Mouse (Mus musculus) ES-E14 (cell line): ENCODE results near the gene Sorcs2. TPM values are rescaled to one million over a fixed set of nuclear protein-coding genes. Genes with fewer than 3 reads are reported as not detected.

Experiments
- DNase-seq: peaks from one replicate; pipeline ENCODE4 v3.0.0-alpha.2; 2013; ENCODE audit warnings: low read depth, low spot score
- H3K27ac ChIP-seq: 2 replicates; pipeline ENCODE4 v1.5.1; 2012; ENCODE audit warnings: low read depth, mild to moderate bottlenecking, low read length, moderate library complexity, mixed read lengths; ENCODE audit not compliant: poor library complexity, insufficient read depth, severe bottlenecking
- H3K36me3 ChIP-seq: 2 replicates; pipeline ENCODE4 v1.6.1; 2012; ENCODE audit warnings: mild to moderate bottlenecking, low read length, moderate library complexity, mixed read lengths; ENCODE audit not compliant: control insufficient read depth, poor library complexity, insufficient read depth, severe bottlenecking
- H3K4me1 ChIP-seq, 2 experiments: fragments of 150-350 bp in 1 of 2; sonication (generic) in 1 of 2; 2 replicates each; pipeline ENCODE4 v1.6.1; 2012; ENCODE audit warnings: low read length in 2 of 2, mild to moderate bottlenecking in 1 of 2, mixed read lengths in 1 of 2; ENCODE audit not compliant: control insufficient read depth in 2 of 2, insufficient read depth in 2 of 2, poor library complexity in 1 of 2
- H3K4me3 ChIP-seq, 2 experiments: fragments of 150-350 bp in 1 of 2; sonication (generic) in 1 of 2; 2 replicates each; pipeline ENCODE4 v1.5.1; 2012; ENCODE audit warnings: low read length in 2 of 2, low read depth in 1 of 2, mild to moderate bottlenecking in 1 of 2, mixed read lengths in 1 of 2; ENCODE audit not compliant: insufficient read depth in 1 of 2, poor library complexity in 1 of 2, severe bottlenecking in 1 of 2
- H3K9ac ChIP-seq: 2 replicates; pipeline ENCODE4 v1.6.1; 2012; ENCODE audit warnings: low read depth, mild to moderate bottlenecking, low read length, mixed read lengths; ENCODE audit not compliant: poor library complexity, insufficient read depth, severe bottlenecking
- H3K9me3 ChIP-seq: fragments of 150-350 bp; sonication (generic); 2 replicates; pipeline ENCODE4 v1.6.1; 2012; ENCODE audit warnings: low read depth, mild to moderate bottlenecking, low read length; ENCODE audit not compliant: control insufficient read depth, insufficient read depth
- CHD2 ChIP-seq: IDR thresholded peaks from 2 replicates; pipeline ENCODE4 v1.6.1; 2014; ENCODE audit warnings: mild to moderate bottlenecking, low read depth, low read length, inconsistent platforms
- HCFC1 ChIP-seq: IDR thresholded peaks from 2 replicates; pipeline ENCODE4 v1.6.1; 2012; ENCODE audit warnings: low read length, inconsistent platforms, borderline replicate concordance; ENCODE audit not compliant: insufficient read depth
- MAFK ChIP-seq: IDR thresholded peaks from 2 replicates; pipeline ENCODE4 v1.6.1; 2014; ENCODE audit warnings: mild to moderate bottlenecking, low read depth, low read length, inconsistent platforms; ENCODE audit not compliant: insufficient read depth
- ZC3H11A ChIP-seq: IDR thresholded peaks from 2 replicates; pipeline ENCODE4 v1.6.1; 2012; ENCODE audit warnings: low read depth, mild to moderate bottlenecking, inconsistent platforms, low read length, borderline replicate concordance
- ZNF384 ChIP-seq: IDR thresholded peaks from 2 replicates; pipeline ENCODE4 v1.6.1; 2012; ENCODE audit warnings: low read depth, low read length, inconsistent platforms
- in situ Hi-C, 2 experiments: fragments of 600-800 bp; cut with MboI; formaldehyde crosslinking; loops; one replicate each; pipeline ENCODE4 v1.15.1; 2025; ENCODE audit warnings: low sequenced_read_pairs in 2 of 2, inconsistent platforms in 1 of 2; ENCODE audit not compliant: unreplicated experiment in 2 of 2
- total RNA-seq: library from RNA; depleted of rRNA; stranded (reverse); fragments of 300-350 nt; gene quantifications from 2 replicates; pipeline ENCODE4 v1.2.3, GENCODE M21; 2012

Sorcs2 gene
- total RNA-seq, 1 experiment: 5.4 TPM

DNA sequence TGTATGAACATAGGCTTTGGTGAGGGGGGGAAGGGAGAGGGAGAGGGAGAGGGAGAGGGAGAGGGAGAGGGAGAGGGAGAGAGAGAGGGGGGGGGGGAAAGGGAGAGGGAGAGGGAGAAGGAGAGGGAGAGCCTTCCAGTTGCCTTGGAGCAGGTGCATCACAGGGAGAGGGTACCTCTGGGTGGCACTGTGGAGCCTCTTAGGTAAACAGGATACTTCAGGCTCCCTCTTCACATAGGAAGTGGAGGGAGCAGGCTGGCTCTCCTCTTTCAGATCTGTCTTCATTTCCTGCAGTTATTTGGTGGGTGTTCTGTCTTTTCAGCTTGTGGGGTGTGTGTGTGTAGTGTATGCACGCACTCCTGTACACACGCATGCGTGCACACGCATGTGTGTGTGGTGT, 256.8 kb downstream of the Sorcs2 start:
- H3K4me1 ChIP-seq: no peaks in the 10 kb centered on the region
- no peak overlapping the region for H3K4me3 ChIP-seq
- in situ Hi-C loops: no loop called here
- no peaks in the 10 kb centered on the region for H3K36me3 ChIP-seq
- H3K27ac ChIP-seq: no peak overlapping the region
- DNase-seq: no peak
- TF ChIP-seq CHD2: no peak
- no peak for TF ChIP-seq ZNF384
- no peak for TF ChIP-seq HCFC1
- no peak for TF ChIP-seq ZC3H11A
- TF ChIP-seq MAFK: no peak
- H3K9me3 ChIP-seq: no peaks in the 10 kb centered on the region
- no peak overlapping the region for H3K9ac ChIP-seq

DNA sequence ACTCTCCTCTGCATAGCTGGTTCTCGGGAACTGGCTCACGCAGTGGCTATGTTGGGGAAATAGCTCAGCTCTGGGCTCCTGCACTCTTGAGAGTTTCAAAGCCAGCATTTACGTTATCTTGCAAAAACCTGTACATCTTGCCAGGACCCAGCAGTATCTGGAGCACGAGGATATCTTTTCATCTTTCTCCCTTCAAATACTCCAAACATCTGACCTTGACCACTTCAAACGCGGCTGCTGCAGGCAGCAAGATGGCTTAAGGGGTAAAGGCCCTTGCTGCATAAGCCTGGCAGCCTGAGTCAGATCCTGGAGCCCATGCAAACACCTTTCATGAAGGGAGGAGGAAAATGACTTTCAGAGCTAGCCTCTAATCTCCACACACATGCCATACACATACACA, 258.2 kb downstream of the Sorcs2 start:
- Histone ChIP-seq H3K9ac (no peak overlapping the region), H3K4me3 (no peak overlapping the region), H3K4me1 (no peaks in the 10 kb centered on the region), H3K36me3 (no peaks in the 10 kb centered on the region), H3K27ac (no peak overlapping the region), H3K9me3 (no peaks in the 10 kb centered on the region)
- no peak for TF ChIP-seq MAFK
- no peak for TF ChIP-seq HCFC1
- TF ChIP-seq CHD2: no peak
- TF ChIP-seq ZNF384: no peak
- no peak for TF ChIP-seq ZC3H11A
- DNase-seq: no peak
- in situ Hi-C loops: no loop called here

DNA sequence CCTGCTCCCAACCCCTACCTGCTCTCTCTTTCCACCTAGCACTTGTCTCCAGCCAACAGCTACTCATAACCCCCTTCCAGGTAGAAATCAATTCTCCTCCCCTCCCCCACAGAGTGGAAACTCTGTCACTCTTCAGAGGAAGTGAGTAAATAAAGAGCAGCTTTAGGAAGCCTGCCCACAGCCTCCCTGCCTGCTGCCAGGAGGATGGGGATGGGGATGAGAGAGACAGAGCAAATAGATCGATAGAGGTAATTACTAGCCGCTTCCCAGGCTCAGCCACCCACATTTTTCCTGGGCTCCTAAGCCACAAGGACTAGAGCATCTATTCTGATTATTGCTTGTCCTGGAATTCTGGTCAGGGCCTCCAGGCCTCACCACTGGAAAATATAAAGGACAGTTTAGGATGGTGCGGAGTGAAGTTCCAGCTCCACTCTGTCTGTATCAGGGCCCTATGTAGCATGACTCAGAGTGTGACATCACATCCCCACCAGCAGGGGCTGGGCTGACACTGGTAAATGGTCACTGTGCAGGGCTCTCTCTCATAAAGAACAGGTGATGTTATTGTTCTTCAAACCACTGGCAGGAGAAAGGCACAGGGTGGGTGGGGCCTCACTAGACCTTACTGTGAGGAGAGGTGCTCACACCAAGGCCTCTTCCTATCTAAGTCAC, 261.9 kb downstream of the Sorcs2 start:
- Histone ChIP-seq H3K9ac (no peak overlapping the region), H3K27ac (no peak overlapping the region), H3K36me3 (no peaks in the 10 kb centered on the region), H3K4me3 (no peak overlapping the region), H3K9me3 (no peaks in the 10 kb centered on the region), H3K4me1 (no peaks in the 10 kb centered on the region)
- no peak for DNase-seq
- in situ Hi-C loops: no loop called here
- TF ChIP-seq HCFC1: no peak

GRCm38 (mm10) chr5:36134302-36134701, 263.6 kb downstream of the Sorcs2 start:
- no peaks in the 10 kb centered on the region for H3K9me3 ChIP-seq
- in situ Hi-C loops: no loop called here
- no peak overlapping the region for H3K4me3 ChIP-seq
- H3K9ac ChIP-seq: no peak overlapping the region
- no peaks in the 10 kb centered on the region for H3K4me1 ChIP-seq
- no peak overlapping the region for H3K27ac ChIP-seq
- TF ChIP-seq ZC3H11A: no peak
- no peak for TF ChIP-seq ZNF384
- no peak for TF ChIP-seq MAFK
- TF ChIP-seq HCFC1: no peak
- no peak for TF ChIP-seq CHD2
- no peaks in the 10 kb centered on the region for H3K36me3 ChIP-seq
- no peak for DNase-seq

DNA sequence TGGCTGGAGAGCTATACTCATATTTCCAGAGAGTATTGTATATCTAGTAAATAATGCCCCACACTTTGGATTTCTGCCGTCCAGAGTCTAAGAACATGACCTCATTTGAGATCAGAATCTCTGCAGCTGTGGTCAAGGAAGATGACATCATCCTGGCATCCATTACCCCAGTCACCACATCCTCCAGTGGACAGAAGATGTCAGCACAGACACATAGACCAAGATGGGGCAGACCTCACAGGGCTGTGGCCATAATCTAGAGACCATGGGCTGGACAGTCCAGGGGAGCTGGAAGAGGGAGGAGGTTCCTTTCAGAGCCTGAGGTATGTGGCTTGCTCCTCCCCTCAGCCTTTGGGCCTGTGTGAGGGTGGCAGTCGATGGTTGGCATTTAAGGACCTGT, 264.0 kb downstream of the Sorcs2 start:
- no peaks in the 10 kb centered on the region for H3K36me3 ChIP-seq
- TF ChIP-seq MAFK (no peak), ZNF384 (no peak), CHD2 (no peak), ZC3H11A (no peak), HCFC1 (no peak)
- no peaks in the 10 kb centered on the region for H3K4me1 ChIP-seq

More for the DNA sequence above, 264.0 kb downstream of the Sorcs2 start:
- Histone ChIP-seq H3K9ac (no peak overlapping the region), H3K27ac (no peak overlapping the region), H3K4me3 (no peak overlapping the region), H3K9me3 (no peaks in the 10 kb centered on the region)
- in situ Hi-C loops: no loop called here
- DNase-seq: no peak
